Mouse (Mus musculus) brain, embryonic 14.5 days (tissue): ENCODE results near the gene Cecr2.

ENCODE experiments used
- CTCF ChIP-seq: fragments of 200-500 bp; IDR thresholded peaks from 2 replicates; pipeline ENCODE4 v1.5.1; 2012; ENCODE audit warnings: inconsistent platforms, mild to moderate bottlenecking, moderate library complexity, borderline replicate concordance; ENCODE audit not compliant: insufficient read depth, insufficient read length; ENCODE audit errors: extremely low read depth
- POLR2A ChIP-seq: fragments of 200-500 bp; IDR thresholded peaks from 2 replicates; pipeline ENCODE4 v1.6.1; 2012; ENCODE audit warnings: mild to moderate bottlenecking, inconsistent platforms, borderline replicate concordance; ENCODE audit not compliant: poor library complexity, insufficient read depth, insufficient read length, severe bottlenecking; ENCODE audit errors: extremely low read depth

DNA sequence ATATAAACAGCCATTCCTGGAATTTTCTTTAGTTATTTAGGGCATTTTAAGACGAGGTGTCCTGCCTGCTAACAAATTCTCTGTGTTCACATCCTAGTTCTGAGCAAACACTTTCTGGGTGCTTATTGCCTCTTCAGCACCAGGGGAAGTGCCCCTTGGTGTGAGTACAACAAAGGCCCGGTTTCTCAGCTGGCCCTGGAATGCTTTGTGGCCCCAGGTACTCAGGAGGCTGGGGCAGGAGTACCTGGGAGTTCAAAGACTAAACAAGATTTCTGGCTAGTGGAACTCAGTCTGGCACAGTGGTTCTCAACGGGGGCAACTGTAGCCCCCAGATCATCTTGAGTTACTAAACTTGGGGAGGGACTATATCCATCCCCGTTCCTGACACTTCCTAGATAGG is 26.6 kb upstream of the Cecr2 start:
- TF ChIP-seq CTCF, result no peak
- TF ChIP-seq POLR2A, result no peak
